Mouse (Mus musculus) bone marrow macrophage, adult 2 months (primary cell): ENCODE results near the gene Rnaseh1. TPM values are rescaled to one million over a fixed set of nuclear protein-coding genes. Genes with fewer than 3 reads are reported as not detected.

ENCODE experiments used
- H3K27ac ChIP-seq: 2 replicates; pipeline ENCODE4 v1.5.1; 2012; ENCODE audit warnings: low read depth, low read length; ENCODE audit not compliant: insufficient read depth
- H3K4me1 ChIP-seq: 2 replicates; pipeline ENCODE4 v1.6.1; 2012; ENCODE audit warnings: low read length; ENCODE audit not compliant: control insufficient read depth, insufficient read depth
- H3K4me3 ChIP-seq: 2 replicates; pipeline ENCODE4 v1.5.1; 2012; ENCODE audit warnings: mild to moderate bottlenecking, low read length, moderate library complexity; ENCODE audit not compliant: insufficient read depth
- CTCF ChIP-seq: IDR thresholded peaks from 2 replicates; pipeline ENCODE4 v1.5.1; 2012; ENCODE audit warnings: low read depth, mild to moderate bottlenecking, low read length, moderate library complexity
- POLR2A ChIP-seq: IDR thresholded peaks from 2 replicates; pipeline ENCODE4 v1.6.1; 2012; ENCODE audit warnings: mild to moderate bottlenecking, low read depth, low read length, borderline replicate concordance
- polyA plus RNA-seq: library from polyadenylated mRNA; stranded (reverse); fragments of >200 nt; gene quantifications from 2 replicates; pipeline ENCODE4 v1.2.4, GENCODE M21; 2012; ENCODE audit not compliant: missing spikeins, insufficient read depth, insufficient read length

Gene Rnaseh1
- polyA plus RNA-seq, 1 experiment = 16.0 TPM

- TF ChIP-seq POLR2A (no peak), CTCF (no peak)
- H3K4me1 ChIP-seq = 0 out of 2 replicates have a peak, but pooled peaks cover 2% of the 10 kb centered on the region
- H3K4me3 ChIP-seq = no peak overlapping the region
- H3K27ac ChIP-seq = no peak overlapping the region
Observed at GRCm38 (mm10) chr12:28708154-28708553, 58.8 kb downstream of the Rnaseh1 start.

Other genes starting within 250 kb of the Rnaseh1 start
- not detected in 2 replicates for gene Dcdc2c, start 97.2 kb upstream of the Rnaseh1 start, polyA plus RNA-seq
- gene Allc, start 67.1 kb upstream of the Rnaseh1 start, polyA plus RNA-seq = not detected in 2 replicates
- gene Colec11, start 26.2 kb upstream of the Rnaseh1 start, polyA plus RNA-seq = 0.56 TPM in 1 of 2 replicates, not detected in the other
- gene Rps7, start 13.6 kb upstream of the Rnaseh1 start, polyA plus RNA-seq = 659 and 814 TPM in 2 replicates
- 38.8 and 39.3 TPM in 2 replicates for gene Adi1, start 25.6 kb downstream of the Rnaseh1 start, polyA plus RNA-seq
- gene Trappc12, start 100.9 kb downstream of the Rnaseh1 start, polyA plus RNA-seq = 22.5 and 24.1 TPM in 2 replicates
- 12.9 and 18.3 TPM in 2 replicates for gene Eipr1, start 102.2 kb downstream of the Rnaseh1 start, polyA plus RNA-seq